Mouse (Mus musculus) adrenal gland, postnatal 0 days (tissue): ENCODE measurements around the gene Nme7. TPM values are rescaled to one million over a fixed set of nuclear protein-coding genes. Genes with fewer than 3 reads are reported as not detected.

Source experiments
- polyA plus RNA-seq: library from polyadenylated mRNA; unstranded; fragments of >200 nt; fragmentation: Nextera tagmentation; extraction: Ambion mirVana; gene quantifications from 2 replicates; pipeline ENCODE4 v1.2.1, GENCODE M21; 2015

Nme7 gene
- 29.2 and 32.9 TPM in 2 replicates for polyA plus RNA-seq

GRCm38 (mm10) chr1:164303821-164304220 lies at the start of gene Nme7:
Gene Nme7 (plus strand): TSS chr1:164304121.

GRCm38 (mm10) chr1:164275455-164275954 lies 28.4 kb upstream of the Nme7 start, which contains the start of gene Ccdc181:
Gene Ccdc181 (plus strand): TSS chr1:164275585.

DNA sequence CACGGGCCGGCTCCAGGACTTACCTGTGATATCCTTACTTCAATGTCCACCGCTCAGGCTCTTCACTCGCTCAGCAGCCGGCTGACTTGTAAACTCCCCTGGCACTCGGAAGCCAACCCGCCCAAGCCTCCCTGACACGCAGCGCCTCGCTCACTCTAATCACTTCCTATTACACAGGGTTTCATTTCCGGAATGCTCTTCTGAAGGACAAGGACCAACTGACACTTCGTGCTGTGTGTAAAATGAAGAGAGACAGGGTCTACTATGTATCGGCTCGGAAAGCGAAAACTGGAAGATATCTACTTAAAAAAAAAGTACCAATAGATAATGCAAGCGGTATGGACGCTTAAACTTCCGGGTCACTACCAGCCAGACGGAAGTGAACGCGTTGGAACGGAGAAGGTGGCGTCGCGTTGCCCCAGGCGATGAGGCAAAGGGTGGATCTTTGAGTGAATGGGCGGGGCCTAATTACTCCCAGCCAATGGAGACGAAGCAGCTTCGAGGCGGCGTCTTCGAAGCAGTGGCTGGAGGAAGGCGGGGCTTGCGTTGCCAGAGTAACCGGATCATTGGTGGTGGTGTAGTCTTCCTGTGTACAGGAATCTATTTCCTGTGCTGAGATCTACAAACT lies 3.3 kb downstream of the Nme7 start, which contains the start of gene Blzf1:
Gene Blzf1, minus strand, starts transcription at position 366 of the 628 bp plus-strand sequence.

DNA sequence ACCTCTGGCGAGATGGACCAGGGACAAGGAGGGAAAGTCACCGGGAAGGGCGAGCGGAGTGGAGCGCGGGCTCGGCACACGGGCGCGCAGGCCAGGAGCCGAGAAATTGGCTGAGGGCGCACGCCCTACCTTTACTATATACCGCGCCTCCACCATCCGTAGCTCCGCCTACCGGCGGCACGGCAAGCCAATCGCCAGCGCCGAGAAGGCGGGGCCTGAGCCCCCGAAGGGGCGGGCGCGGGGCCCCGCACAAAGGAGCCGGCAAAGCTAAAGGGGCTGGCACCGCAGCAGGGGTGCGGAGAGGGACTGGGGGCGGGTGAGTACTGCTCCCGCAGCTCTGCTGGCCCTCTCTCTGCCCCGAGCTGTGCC lies 154.3 kb downstream of the Nme7 start, which contains the start of gene Atp1b1:
Gene Atp1b1, minus strand, starts transcription at position 111 of the 369 bp plus-strand sequence.

Other genes starting within 250 kb of the Nme7 start
- 1.6 and 2.5 TPM in 2 replicates for gene Sell, start 242.1 kb upstream of the Nme7 start, polyA plus RNA-seq
- 0.17 and 0.28 TPM in 2 replicates for gene Selp, start 188.9 kb upstream of the Nme7 start, polyA plus RNA-seq
- gene F5, start 152.3 kb upstream of the Nme7 start, polyA plus RNA-seq: 1.1 TPM in 2 replicates
- gene Slc19a2, start 55.1 kb upstream of the Nme7 start, polyA plus RNA-seq: 7.2 and 12.7 TPM in 2 replicates
- 9.3 and 13.1 TPM in 2 replicates for gene Ccdc181, start 28.5 kb upstream of the Nme7 start, polyA plus RNA-seq
- gene Blzf1, start 3.4 kb downstream of the Nme7 start, polyA plus RNA-seq: 21.5 and 31.2 TPM in 2 replicates
- gene Atp1b1, start 154.2 kb downstream of the Nme7 start, polyA plus RNA-seq: 91.3 and 108 TPM in 2 replicates